Mouse (Mus musculus): Measurements from ENCODE around the gene Ibsp.

DNA sequence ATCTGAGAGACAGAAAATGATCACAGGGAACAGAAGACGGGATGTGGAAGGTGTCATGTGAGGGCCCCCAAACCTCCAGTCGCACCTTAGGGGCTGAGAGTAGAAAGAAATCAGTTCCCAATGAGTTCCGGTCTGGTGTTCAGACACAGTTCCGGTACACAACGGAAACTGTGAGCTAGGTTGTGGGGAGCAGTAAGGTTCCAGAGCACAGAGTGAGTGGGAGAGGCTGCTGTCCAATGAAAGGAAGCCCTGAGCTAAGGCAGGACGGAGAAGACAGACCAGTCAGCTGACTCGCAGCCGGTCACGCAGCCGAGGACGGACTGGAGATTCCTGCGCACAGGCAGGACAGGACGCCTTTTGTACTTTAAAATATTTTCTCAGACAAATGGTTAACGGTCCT is 35.5 kb downstream of the Ibsp start:
- no peak for TF ChIP-seq CTCF (IDR thresholded peaks at IDR 0.05; ENCODE audit: control insufficient read depth, insufficient read depth, insufficient read length)
- TF ChIP-seq MAX (IDR thresholded peaks at IDR 0.05), result no peak
- no peak for TF ChIP-seq MYOG (IDR thresholded peaks at IDR 0.05; ENCODE audit: control insufficient read depth, extremely low read depth, insufficient read length)
- no peak for TF ChIP-seq CEBPB (IDR thresholded peaks at IDR 0.05; ENCODE audit: low read depth)
- TF ChIP-seq USF1 (IDR thresholded peaks at IDR 0.05; ENCODE audit: low read depth), result no peak
- no peak for TF ChIP-seq MYOD1 (IDR thresholded peaks at IDR 0.05; ENCODE audit: control insufficient read depth, insufficient read length, low read depth)
- no peak for TF ChIP-seq FOSL1 (IDR thresholded peaks at IDR 0.05; ENCODE audit: insufficient read depth, low read length, poor library complexity, severe bottlenecking)
